Mouse (Mus musculus): ENCODE measurements around the gene Vti1a. TPM values are rescaled to one million over a fixed set of nuclear protein-coding genes. Genes with fewer than 3 reads are reported as not detected.

Vti1a gene
- 32.3 and 36.5 TPM in 2 replicates for total RNA-seq (2021)
- long read RNA-seq, experiment 1, transcript Vti1a-201 (8 exons, 3,405 nt): major isoform, 13 of 47 reads
- long read RNA-seq, experiment 1, partial matches to known transcripts: 15 of 47 reads
- long read RNA-seq, experiment 1, other reads (novel, unspliced or antisense): 19 of 47 reads
- long read RNA-seq, experiment 2, transcript Vti1a-201 (8 exons, 3,405 nt): major isoform, 17 of 49 reads
- long read RNA-seq, experiment 2, partial matches to known transcripts: 17 of 49 reads
- long read RNA-seq, experiment 2, other reads (novel, unspliced or antisense): 15 of 49 reads

DNA sequence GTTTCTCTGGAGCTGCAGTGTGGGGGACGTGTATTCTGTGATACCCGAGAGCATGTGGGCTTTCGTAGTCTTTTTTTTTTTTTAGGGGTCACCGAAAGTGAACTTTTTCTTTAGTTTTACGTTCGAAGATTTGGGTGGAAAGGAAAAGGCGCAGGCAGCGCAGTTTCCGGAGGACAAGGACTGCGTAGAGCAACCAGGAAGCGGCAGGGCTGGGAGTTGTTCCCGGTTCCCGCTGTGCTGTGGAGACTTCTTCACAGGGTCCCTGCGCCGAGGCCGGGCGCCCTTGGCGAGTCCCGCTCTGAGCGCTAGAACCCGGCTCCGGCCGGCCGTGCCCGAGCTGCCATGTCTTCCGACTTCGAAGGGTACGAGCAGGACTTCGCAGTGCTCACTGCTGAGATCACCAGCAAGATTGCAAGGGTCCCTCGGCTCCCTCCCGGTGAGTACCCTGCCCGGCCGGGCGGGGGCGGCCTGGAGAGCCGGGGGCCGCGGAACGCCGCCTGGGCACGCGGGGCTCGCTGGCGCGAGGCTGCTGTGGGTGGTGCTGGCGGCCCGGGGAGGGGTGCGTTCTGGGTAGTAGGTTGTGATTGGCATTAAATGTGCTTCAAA is at the start of gene Vti1a:
Gene Vti1a, plus strand, starts transcription at position 187 of the 606 bp plus-strand sequence.
- peak; percentile 93 for DNase-seq

DNA sequence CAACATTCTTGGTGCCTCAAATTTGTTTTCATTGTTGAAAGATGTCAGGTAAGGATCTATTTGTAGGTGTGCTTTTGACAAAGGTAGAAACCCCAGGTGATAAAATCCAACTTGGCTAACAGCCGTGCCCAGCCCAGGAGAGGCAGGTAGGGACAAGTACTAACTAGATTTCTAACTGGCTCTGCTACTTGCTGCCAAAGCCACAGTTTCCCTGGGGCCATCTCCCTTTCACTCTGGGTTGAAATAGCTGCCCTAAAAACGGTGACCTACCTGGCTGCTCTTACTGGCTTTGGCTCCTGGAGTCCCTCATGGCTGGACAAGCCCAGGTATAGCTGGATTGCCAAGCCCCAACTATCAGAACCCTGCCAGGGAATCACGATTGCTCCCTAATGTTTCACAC is 49.3 kb upstream of the Vti1a start:
- DNase-seq: no peak

DNA sequence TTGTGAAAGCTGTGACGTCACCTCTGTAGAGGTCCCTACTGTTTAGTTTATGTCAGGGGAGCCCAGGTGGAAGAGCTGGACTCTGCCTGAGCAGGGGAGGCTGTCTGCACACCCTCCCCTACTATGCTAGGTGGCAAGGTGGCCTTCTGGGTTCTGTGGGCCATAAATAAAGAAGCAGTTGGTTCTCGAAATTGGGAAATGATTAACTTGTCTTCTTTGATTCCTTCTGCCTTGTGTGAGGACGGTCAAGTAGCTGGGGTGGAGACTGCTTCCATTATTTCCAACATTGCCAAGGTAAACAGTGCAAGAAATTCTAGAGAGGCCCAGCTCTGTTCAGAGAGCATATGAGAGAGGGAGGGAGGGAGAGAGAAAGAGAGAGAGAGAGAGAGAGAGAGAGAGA is 47.9 kb upstream of the Vti1a start:
- DNase-seq: no peak

DNA sequence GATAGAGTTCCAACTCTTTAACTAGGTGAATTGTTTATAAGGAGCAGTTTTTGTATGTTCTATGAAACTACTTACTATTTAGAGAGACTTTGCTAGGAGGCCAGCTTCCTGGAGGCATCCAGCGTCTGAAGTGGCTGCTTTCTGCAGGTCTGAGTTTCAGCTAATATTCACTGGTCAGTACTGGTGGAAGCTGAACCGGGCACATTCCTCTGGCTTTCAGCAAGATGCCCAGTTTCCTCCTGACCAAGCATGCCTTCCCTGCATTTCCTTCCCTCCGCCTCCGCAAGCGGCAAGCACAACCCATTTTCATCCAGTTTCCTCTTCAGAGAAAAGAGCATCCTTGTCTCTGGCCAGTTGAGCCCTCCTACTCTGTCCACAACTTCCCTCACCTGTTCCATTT is 47.0 kb upstream of the Vti1a start:
- DNase-seq: no peak

DNA sequence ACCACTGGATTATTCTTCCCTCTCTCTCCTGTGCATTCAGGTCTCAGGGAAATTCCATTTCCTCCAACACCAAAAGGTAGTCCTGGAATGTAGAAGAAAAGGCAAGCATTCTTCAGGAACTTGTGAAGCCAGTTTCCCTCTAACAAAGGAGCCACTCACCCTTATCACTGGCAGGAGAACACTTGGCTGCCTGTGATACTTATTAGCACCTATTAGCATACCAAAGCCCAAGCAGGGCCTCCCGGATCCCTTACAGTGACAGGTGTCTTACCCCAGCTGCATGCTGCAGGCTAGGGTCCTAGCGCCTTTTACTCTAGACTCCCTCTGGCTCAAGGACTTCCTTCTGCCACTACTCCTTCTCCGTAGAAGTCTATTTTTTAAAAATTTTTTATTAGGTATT is 44.6 kb upstream of the Vti1a start:
- no peak for DNase-seq

DNA sequence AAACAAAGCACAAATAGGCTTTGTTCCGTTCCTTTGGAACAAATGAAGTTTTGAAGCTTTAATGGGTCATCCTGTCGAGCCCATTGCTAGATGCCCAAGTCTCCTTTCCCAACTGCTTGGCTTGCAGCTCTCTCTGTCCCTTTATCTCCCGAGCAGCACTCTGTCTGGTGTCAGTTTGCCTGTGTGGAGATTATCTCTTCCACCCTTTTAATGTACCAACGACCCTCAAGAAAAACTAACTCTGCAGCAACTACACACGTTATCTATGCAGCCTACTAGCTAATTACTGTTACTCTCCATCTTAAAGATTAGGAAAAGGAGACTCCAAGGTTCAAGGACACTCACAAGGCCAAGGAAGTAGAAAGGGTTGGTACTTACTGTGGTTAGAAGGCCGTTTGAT is 42.8 kb upstream of the Vti1a start:
- DNase-seq: no peak

DNA sequence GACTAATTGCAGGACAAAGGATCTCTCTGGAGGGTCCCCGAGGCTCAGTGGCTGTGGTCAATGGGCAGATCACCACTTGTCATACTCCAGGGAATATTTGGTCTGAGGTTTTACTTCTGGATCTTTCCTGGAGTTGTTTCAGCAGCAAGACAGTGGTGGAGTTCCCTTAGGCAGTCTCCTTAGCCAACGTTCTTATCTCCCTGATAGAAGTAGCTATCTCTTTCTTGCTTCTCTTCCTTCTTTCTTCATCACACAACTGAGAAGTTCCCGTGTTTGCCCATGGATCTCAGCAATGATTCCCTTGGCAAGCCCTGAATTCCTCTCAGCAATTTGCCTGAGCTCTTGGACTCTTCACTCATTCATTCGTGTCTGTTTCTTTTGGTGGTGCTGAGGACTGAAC is 40.0 kb upstream of the Vti1a start:
- no peak for DNase-seq

DNA sequence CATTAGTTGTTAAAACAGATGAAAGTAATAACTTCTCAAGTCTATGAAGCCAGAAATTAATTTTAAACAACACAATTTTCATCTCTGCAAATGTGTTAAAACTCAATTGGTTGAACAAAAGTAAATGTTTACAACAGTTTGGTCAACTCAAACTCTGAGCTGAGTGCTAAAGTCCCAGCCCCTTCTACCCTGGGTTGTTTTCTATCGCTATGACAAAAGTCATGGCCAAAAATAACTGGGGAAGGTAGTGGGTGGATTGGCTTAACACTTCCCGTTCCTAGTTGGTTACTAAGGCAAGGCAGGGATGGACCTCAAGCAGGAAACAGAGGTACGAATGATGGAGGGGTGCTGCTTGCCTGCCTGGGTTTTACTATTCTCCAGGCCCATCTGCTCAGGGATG is 39.3 kb upstream of the Vti1a start:
- no peak for DNase-seq

DNA sequence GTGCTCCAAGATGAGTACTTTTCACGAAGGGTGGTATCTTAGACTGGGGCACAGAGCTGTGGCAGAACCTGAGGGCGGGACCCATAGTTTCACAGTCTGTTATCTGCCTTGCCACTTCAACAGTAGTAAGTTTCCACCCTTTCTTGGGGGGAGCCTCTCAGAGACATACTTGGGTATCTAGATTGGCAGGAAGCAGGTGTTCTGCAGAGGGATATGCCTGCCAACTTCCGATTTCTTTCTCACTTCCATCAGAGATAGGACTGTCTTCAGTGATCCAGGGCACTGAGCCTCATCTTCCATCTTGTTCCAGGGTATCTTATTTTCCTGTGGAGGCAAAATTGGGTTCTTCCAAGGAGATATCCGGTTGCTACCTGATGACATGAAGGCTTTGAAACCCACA is 32.0 kb upstream of the Vti1a start:
- no peak for DNase-seq

DNA sequence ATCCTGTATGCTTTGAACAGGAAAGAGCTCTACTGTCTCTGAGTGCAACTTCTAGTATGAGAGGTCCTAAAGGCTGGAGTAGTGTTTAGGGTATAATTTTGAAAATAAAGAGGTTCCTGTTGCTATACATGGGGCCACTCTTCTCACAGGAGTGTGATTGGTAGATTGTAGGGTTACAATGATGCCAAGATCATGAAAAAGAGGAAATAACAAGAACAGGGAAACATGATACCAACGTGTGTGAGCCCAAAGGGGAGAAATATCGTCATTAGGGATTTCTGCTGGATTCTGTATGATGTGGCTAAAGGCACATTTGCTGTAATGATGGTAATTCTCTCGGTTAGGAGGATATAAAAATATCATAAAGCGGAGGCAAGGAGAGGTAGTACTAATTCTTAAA is 30.1 kb upstream of the Vti1a start:
- no peak for DNase-seq

DNA sequence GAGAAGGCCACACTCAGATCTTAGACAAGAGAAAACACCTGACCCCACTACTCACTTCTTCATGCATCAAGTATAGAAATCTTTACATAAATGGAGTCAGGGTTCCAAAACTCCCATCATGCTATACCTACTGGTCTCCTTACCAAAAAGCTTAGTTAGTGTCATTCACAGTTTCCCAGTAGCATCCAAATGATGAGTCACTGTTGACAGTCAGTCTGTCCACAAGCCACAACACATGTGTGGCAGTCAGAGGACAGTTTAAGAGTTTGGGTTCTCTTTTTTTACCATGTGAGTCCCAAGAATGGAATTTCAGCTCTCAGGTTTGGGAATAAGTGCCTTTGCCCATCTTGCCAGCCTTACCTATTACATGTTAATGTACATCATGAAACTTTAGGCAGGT is 27.1 kb upstream of the Vti1a start:
- no peak for DNase-seq

DNA sequence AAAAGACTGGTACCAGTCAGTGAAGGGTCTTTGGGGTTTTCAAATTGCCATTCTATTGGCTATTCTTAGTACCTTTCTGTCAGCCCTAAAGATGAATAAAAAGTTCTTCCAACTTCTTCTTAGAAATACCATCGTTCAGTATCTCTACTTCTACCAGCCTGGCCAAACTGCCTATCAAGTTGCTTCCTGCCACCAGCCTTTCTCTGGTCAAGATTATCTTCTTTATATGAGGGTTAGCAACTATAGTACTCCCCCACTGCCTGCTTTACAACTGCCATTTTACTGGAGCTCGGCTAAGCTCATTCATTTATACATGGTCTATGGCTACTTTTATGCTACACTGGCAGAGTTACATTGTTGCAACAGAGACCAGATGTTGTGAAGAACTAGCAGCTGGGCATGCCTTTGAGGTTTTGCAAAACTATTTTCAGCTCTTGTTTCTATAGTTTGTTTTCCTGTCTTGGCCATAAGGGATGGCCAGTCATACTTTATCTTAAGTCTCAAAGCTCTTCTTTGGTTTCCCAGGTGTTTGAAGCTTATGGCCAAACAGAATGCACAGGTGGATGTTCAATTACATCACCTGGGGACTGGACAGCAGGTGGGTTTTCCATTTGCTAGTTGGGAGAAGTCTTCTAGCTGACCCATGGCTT is 25.3 kb upstream of the Vti1a start:
- DNase-seq: no peak

DNA sequence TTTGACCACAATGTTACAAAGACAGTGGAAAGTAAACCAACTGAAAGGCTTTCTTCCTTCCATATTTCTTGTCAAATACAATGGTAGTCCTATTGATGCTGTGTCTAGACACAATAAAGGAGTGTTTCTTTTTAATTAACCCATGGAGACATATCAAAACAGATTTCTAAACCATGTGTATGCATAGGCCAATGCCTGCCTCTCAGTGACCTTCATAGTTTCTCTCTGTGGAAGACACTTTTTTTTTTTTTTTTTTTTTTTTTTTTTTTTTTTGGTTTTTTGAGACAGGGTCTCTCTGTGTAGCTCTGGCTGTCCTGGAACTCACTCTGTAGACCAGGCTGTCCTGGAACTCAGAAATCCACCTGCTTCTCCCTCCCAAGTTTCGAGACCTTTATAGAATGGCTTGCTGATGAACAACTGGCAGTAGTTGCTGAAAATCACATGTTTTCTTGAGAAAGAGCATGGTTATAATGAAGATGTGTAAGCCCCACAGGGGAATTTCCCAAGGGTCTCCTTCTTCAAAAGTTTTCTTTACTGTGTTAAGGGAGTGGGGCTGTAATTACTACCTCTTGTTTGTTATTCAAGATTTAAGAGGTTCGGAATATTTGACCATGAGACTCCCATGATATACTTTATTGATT is 23.8 kb upstream of the Vti1a start:
- DNase-seq: no peak

DNA sequence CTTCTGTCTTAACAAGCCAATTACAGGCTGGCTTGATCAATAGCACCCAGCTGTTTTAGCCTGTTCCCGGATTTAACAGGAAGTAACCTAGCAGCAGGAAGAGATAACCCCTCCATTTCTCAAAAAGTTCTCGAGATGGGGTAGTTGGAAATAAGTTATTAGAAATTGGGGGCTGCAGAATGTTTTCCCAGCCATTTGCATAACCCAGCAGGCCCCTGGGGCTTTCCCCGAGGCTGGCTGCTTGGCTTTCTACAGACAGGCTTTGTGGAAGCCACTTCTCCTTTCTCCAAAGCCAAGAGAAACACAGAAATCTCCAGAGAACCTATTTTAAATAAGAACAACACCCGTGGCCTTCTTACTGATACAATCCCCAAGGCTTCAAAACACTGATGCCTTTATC is 22.9 kb upstream of the Vti1a start:
- DNase-seq: peak; percentile 21

DNA sequence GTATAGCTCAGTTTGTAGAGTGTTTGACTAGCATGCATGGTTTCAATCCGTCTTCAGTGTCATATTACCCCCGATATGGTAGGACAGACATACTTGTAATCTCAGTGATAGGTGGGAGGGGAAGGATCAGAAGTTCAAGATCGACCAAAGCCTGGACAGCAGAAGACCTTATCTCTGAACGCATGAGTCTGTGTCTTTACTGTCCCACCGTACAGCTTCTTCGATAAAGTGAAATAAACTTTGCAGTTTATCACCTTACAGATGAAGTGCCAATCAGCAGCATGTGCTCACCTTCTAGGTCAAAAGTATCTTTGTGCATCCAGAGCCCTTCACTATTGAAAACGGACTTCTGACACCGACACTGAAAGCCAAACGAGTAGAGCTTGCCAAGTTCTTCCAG is 21.0 kb upstream of the Vti1a start:
- no peak for DNase-seq

DNA sequence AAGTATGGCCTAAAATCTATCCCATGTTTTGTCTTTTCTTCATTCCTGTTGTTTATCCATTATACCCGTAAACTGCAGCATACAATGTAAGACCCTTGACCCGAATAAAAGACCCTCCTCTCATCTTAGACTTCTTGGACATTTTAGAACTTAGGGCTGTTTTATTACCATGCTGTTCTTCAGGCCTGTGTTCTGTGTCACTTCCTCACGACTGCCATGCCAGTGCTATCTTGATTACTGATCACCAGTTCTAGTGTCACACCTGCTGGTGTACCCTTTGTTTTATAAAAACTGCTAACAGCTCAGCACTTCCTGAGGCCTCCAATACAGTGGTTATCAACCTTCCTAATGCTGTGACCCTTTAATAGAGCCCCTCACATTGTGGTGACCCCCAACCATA is 20.5 kb upstream of the Vti1a start:
- DNase-seq: no peak

DNA sequence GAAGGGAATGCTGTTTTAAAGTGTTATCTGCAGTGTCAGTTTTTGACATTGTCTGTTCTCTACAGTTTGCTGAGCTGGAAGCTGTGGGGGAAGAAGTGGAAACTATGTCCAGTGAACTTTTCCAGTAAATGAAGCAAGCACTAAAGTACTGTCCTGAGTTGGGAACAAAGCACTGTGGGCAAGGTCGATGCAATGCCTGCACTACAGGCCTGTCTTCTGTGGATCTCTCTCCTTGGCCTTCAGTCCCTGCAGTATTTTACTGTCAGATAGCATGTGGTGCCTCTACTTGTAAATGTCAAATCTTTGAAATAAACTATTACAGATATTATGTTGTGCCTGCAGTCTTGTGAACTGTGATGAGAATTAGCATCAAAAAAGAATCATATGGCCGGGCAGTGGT is 19.8 kb upstream of the Vti1a start:
- DNase-seq: no peak

DNA sequence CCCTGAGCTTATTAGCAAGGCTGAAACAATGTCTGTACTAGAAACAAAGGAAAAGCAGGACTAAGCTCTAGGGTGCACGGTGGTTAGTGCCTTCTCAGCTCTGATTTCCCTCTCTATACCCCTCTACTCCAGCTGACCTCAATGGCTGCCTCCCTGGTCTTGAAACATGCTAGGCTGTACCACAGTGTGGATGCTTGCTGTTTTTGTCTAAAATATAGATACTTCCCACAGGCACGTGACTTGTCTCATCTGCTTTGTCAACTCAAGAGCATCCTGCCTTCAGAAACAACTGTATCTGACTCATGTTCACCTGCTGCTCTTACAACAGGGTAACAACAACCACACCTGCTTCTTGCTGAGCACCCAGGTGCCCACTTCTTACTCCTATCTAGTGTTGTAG is 18.6 kb upstream of the Vti1a start:
- DNase-seq: no peak

DNA sequence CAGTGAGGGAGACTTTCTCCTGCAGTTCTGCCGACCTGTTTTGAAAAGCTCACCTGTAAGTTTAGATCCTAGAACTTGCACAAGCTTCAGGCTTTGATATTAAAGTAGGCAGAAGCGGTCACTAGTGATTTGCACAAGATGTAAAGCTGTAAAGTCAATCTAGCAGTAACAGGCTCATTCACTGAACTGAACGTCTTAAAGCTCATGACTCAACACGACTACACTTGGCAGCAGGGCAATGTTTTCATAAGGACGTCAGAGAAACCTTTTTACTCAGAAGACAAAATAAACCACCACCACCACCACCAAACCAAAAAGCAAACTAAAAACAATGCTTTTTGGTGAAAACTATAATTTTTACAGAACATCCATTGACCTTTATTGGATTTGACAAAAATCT is 18.1 kb upstream of the Vti1a start:
- DNase-seq: no peak

DNA sequence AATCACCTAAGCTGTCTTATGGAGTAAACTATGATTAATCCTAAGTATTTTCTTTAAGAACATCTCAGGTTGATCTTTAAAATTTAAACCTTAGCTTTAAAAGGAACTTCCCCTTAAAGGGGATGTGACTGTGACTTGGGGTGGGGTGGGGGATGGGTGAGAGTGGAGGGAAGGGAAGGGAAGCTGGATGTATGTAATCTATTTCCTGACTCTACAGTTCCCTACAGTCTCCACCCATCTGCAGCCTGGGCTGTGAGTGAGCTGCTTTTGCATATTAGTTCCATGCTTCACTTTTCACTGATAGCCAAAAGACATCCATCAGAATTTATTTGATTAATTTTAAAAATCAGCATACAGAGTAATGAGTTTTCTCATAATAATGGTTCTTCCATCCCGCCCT is 16.7 kb upstream of the Vti1a start:
- no peak for DNase-seq

DNA sequence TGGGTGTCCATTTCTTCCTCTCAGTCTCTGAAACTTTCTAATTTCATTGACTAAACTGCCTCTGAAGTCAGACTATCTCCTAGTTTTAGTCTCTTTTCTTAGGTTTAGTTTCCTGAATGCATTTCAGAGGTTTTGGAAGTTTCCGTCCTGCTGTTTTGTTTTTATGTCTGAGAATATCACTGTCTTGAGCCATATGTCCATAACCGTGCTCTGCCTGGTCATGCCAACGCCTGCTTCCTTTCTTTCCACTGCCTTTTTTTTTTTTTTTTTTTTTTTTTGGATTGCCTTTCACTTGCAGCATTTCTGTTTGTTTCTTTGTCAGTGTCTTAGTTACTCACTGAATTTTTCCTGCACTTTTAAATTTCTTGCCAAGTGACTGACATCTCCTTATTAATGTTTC is 15.6 kb upstream of the Vti1a start:
- DNase-seq: no peak

DNA sequence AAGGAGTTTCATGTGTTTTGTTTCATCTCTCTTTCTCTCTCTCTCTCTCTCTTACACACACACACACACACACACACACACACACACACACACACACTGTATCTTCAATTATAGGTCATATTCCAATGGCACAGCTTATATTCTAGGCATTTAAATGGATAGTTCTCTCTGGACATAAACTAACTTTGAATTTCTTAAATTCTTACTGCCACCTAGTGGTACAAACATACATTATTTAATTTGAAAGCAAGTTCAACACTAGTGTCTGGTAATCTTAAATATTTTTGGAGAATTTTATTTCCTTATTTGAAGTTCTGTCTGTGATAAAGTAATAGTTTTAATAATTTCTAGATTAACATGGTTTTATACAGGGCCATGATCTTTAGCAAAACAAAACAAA is 11.1 kb upstream of the Vti1a start:
- DNase-seq: no peak

DNA sequence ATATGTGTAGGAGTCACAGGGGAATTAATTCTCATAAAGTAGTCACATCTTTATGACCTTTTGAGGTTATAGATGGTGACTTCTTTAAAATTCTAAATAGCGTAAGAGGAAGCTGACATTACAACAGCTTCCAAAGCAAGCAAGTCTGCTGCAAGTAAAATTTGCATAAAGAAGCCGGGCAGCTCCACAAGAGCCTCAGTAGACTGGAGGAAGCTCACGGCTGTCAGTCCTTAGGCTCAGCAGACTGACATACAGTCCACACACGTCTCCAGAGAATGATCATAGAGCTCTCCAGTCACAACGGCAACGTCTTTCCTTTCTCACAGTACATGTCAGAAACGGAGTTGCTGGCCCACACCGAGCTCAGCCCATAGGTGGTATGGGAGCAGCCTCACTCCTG is 4.2 kb upstream of the Vti1a start:
- DNase-seq: no peak

DNA sequence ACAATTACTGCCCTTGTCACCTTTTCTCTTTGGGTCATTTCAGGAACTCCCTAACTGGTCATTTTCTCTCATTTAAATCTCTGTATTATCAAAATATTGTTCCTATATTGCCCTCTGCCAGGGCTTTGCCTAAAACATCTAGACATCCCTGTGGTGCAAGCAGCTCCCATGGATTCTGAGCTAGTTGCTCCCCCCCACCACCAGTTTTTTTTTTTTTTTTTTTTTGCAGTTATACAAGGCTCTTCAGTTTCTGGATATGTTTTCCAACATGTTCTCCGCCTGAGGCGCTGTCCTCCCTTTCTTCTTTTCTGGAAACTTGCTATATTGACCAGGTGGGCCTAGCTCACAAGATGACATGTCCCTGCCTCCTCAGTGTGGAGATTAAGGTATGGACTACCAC is 2.4 kb upstream of the Vti1a start:
- no peak for DNase-seq
